Mouse (Mus musculus) lung, embryonic 16.5 days (tissue): ENCODE data around the gene Nos3. TPM values are rescaled to one million over a fixed set of nuclear protein-coding genes. Genes with fewer than 3 reads are reported as not detected.
A peak's percentile ranks its signal among the peaks of the same experiment; 100 is the strongest.

ENCODE experiments used
- ATAC-seq: fragments of 200-750 bp; cut with Nextera tagmentation; 2 replicates; pipeline ENCODE4 v1.8.0; 2017; ENCODE audit warnings: low read depth, mild to moderate bottlenecking, moderate library complexity
- H3K27ac ChIP-seq: fragments of 300-500 bp; sonication (generic); 2 replicates; pipeline ENCODE4 v1.5.1; 2014; ENCODE audit warnings: mild to moderate bottlenecking, control low read depth, low read length
- H3K27me3 ChIP-seq: fragments of 300-500 bp; sonication (generic); 2 replicates; pipeline ENCODE4 v1.6.1; 2014; ENCODE audit warnings: low read depth, low read length, mixed read lengths; ENCODE audit not compliant: control insufficient read depth, insufficient read depth
- H3K36me3 ChIP-seq: fragments of 300-500 bp; sonication (generic); 2 replicates; pipeline ENCODE4 v1.6.1; 2014; ENCODE audit warnings: low read length; ENCODE audit not compliant: control insufficient read depth, insufficient read depth
- H3K4me1 ChIP-seq: fragments of 300-500 bp; sonication (generic); replicated peaks from 2 replicates; pipeline ENCODE4 v1.6.1; 2014; ENCODE audit warnings: low read length, mixed read lengths; ENCODE audit not compliant: control insufficient read depth, insufficient read depth
- H3K4me2 ChIP-seq: fragments of 300-500 bp; sonication (generic); 2 replicates; pipeline ENCODE4 v1.6.1; 2014; ENCODE audit warnings: low read depth, low read length, control low read depth
- H3K4me3 ChIP-seq: fragments of 300-500 bp; sonication (generic); 2 replicates; pipeline ENCODE4 v1.5.1; 2014; ENCODE audit warnings: mild to moderate bottlenecking, low read length, control low read depth
- H3K9ac ChIP-seq: fragments of 300-500 bp; sonication (generic); 2 replicates; pipeline ENCODE4 v1.6.1; 2014; ENCODE audit warnings: low read length, control low read depth
- H3K9me3 ChIP-seq: fragments of 300-500 bp; sonication (generic); 2 replicates; pipeline ENCODE4 v1.6.1; 2016; ENCODE audit warnings: low read length; ENCODE audit not compliant: control insufficient read depth
- WGBS: fragments of 180-500 bp; shearing (Covaris S2); extraction: QIAGEN DNeasy Blood & Tissue Kit; methylation state at CpG from one replicate; pipeline ENCODE4 v1.1.7; 2014; 5-methylcytosine and 5-hydroxymethylcytosine counted together
- polyA plus RNA-seq: library from polyadenylated mRNA; unstranded; fragments of >200 nt; fragmentation: Nextera tagmentation; extraction: Ambion mirVana; gene quantifications from 2 replicates; pipeline ENCODE4 v1.2.1, GENCODE M21; 2015

Nos3 gene
- polyA plus RNA-seq, 1 experiment from 2014 or later, result 19.8 TPM

GRCm38 (mm10) chr5:24328813-24329211 lies 35.8 kb upstream of the Nos3 start:
- H3K36me3 ChIP-seq, result peaks cover 3% of the 10 kb centered on the region; the same call in 1 of the 2 replicates
- WGBS, result 74% methylated on average over 6 of the region's 6 CpGs
- peak overlapping the region; percentile 35 for H3K4me3 ChIP-seq
- ATAC-seq, result no peak
- peak overlapping the region; percentile 48; the same call in 1 of the 2 replicates for H3K27ac ChIP-seq
- H3K4me1 ChIP-seq, result peaks cover 26% of the 10 kb centered on the region
- no peaks in the 10 kb centered on the region for H3K9me3 ChIP-seq
- H3K4me2 ChIP-seq, result peak overlapping the region; percentile 69
- H3K27me3 ChIP-seq, result peaks cover 3% of the 10 kb centered on the region; the same call in 1 of the 2 replicates
- H3K9ac ChIP-seq, result peak overlapping the region; percentile 66

GRCm38 (mm10) chr5:24329212-24329964 lies 35.2 kb upstream of the Nos3 start:
- ATAC-seq, result peak; percentile 77
- H3K9me3 ChIP-seq, result no peaks in the 10 kb centered on the region
- H3K4me3 ChIP-seq, result peak overlapping the region; percentile 35
- WGBS, result 4% methylated on average over 20 of the region's 27 CpGs
- H3K36me3 ChIP-seq, result no peaks in the 10 kb centered on the region; the same call in 1 of the 2 replicates
- H3K27ac ChIP-seq, result peak overlapping the region; percentile 48; the same call in 1 of the 2 replicates
- peak overlapping the region; percentile 69 for H3K4me2 ChIP-seq
- peaks cover 26% of the 10 kb centered on the region for H3K4me1 ChIP-seq
- H3K27me3 ChIP-seq, result peaks cover 3% of the 10 kb centered on the region; the same call in 1 of the 2 replicates
- peak overlapping the region; percentile 66 for H3K9ac ChIP-seq

- Histone ChIP-seq H3K27me3 (peaks cover 3% of the 10 kb centered on the region; the same call in 1 of the 2 replicates), H3K4me3 (peak overlapping the region; percentile 35; the same call in 1 of the 2 replicates), H3K4me1 (peaks cover 29% of the 10 kb centered on the region), H3K4me2 (peak overlapping the region; percentile 69), H3K36me3 (no peaks in the 10 kb centered on the region), H3K27ac (no peak overlapping the region), H3K9ac (no peak overlapping the region), H3K9me3 (no peaks in the 10 kb centered on the region)
- 34% methylated on average over 5 of the region's 5 CpGs for WGBS
- ATAC-seq, result peak; percentile 4; the same call in 1 of the 2 replicates
Measured at GRCm38 (mm10) chr5:24329965-24330298, 34.7 kb upstream of the Nos3 start.

- peaks cover 44% of the 10 kb centered on the region for H3K4me1 ChIP-seq
- no peak overlapping the region for H3K9ac ChIP-seq
Measured at GRCm38 (mm10) chr5:24332401-24332800, 32.2 kb upstream of the Nos3 start.

GRCm38 (mm10) chr5:24334749-24335148 lies 29.9 kb upstream of the Nos3 start:
- Histone ChIP-seq H3K9me3 (no peaks in the 10 kb centered on the region), H3K27me3 (no peaks in the 10 kb centered on the region), H3K27ac (no peak overlapping the region), H3K4me3 (no peak overlapping the region), H3K4me2 (no peak overlapping the region), H3K36me3 (no peaks in the 10 kb centered on the region), H3K4me1 (peaks cover 33% of the 10 kb centered on the region), H3K9ac (no peak overlapping the region)
- WGBS, result 7% methylated on average over 3 of the region's 3 CpGs
- peak; percentile 59 for ATAC-seq

More at GRCm38 (mm10) chr5:24332401-24332800, 32.2 kb upstream of the Nos3 start:
- H3K4me2 ChIP-seq, result no peak overlapping the region
- no peaks in the 10 kb centered on the region for H3K27me3 ChIP-seq
- no peak for ATAC-seq
- 76% methylated on average over 4 of the region's 4 CpGs for WGBS
- no peak overlapping the region for H3K4me3 ChIP-seq
- no peaks in the 10 kb centered on the region for H3K36me3 ChIP-seq
- no peak overlapping the region for H3K27ac ChIP-seq
- H3K9me3 ChIP-seq, result no peaks in the 10 kb centered on the region

- H3K9ac ChIP-seq, result no peak overlapping the region
- peak; percentile 68 for ATAC-seq
- no peaks in the 10 kb centered on the region for H3K27me3 ChIP-seq
- 29% methylated on average over 3 of the region's 3 CpGs for WGBS
- no peak overlapping the region for H3K4me2 ChIP-seq
- no peaks in the 10 kb centered on the region for H3K9me3 ChIP-seq
- no peaks in the 10 kb centered on the region for H3K36me3 ChIP-seq
- H3K4me3 ChIP-seq, result no peak overlapping the region
- H3K27ac ChIP-seq, result no peak overlapping the region
- H3K4me1 ChIP-seq, result peaks cover 31% of the 10 kb centered on the region
Measured at GRCm38 (mm10) chr5:24335888-24336511, 28.6 kb upstream of the Nos3 start.

- Histone ChIP-seq H3K4me1 (peaks cover 33% of the 10 kb centered on the region), H3K27ac (peak overlapping the region; percentile 3), H3K4me2 (no peak overlapping the region), H3K9me3 (no peaks in the 10 kb centered on the region), H3K36me3 (no peaks in the 10 kb centered on the region), H3K4me3 (no peak overlapping the region), H3K27me3 (no peaks in the 10 kb centered on the region), H3K9ac (no peak overlapping the region)
- peak; percentile 84 for ATAC-seq
- 15% methylated on average over 9 of the region's 9 CpGs for WGBS
Measured at GRCm38 (mm10) chr5:24337366-24337765, 27.2 kb upstream of the Nos3 start.

- Histone ChIP-seq H3K9me3 (no peaks in the 10 kb centered on the region), H3K9ac (no peak overlapping the region), H3K4me2 (no peak overlapping the region), H3K27ac (peak overlapping the region; percentile 3), H3K4me3 (no peak overlapping the region), H3K4me1 (peaks cover 34% of the 10 kb centered on the region), H3K27me3 (no peaks in the 10 kb centered on the region), H3K36me3 (no peaks in the 10 kb centered on the region)
- 34% methylated on average over 2 of the region's 2 CpGs for WGBS
- no peak for ATAC-seq
Measured at GRCm38 (mm10) chr5:24337821-24338220, 26.8 kb upstream of the Nos3 start.

GRCm38 (mm10) chr5:24342205-24342963 lies 22.2 kb upstream of the Nos3 start:
- Histone ChIP-seq H3K4me3 (no peak overlapping the region), H3K9me3 (no peaks in the 10 kb centered on the region), H3K4me2 (no peak overlapping the region), H3K9ac (no peak overlapping the region), H3K27ac (no peak overlapping the region), H3K36me3 (no peaks in the 10 kb centered on the region), H3K27me3 (no peaks in the 10 kb centered on the region), H3K4me1 (peaks cover 30% of the 10 kb centered on the region)
- WGBS, result 68% methylated on average over 14 of the region's 14 CpGs
- peak; percentile 10; the same call in 1 of the 2 replicates for ATAC-seq
